Mouse (Mus musculus): ENCODE measurements around the gene Ambra1.

Gene Ambra1

GRCm38 (mm10) chr2:91729571-91729970 lies 363 bp upstream of the Ambra1 start:
- DNase-seq (ENCODE audit: extremely low read depth, insufficient read length, low spot score), result no peak

GRCm38 (mm10) chr2:91735221-91735620 lies 5.3 kb downstream of the Ambra1 start:
- no peak for DNase-seq (ENCODE audit: extremely low read depth, insufficient read length, low spot score)

- no peak for DNase-seq (ENCODE audit: extremely low read depth, insufficient read length, low spot score)
Observed at GRCm38 (mm10) chr2:91739586-91739985, 9.7 kb downstream of the Ambra1 start.

- no peak for DNase-seq (ENCODE audit: extremely low read depth, insufficient read length, low spot score)
Observed at GRCm38 (mm10) chr2:91744686-91745085, 14.8 kb downstream of the Ambra1 start.

GRCm38 (mm10) chr2:91749811-91750261 lies 19.9 kb downstream of the Ambra1 start:
- no peak for DNase-seq (ENCODE audit: extremely low read depth, insufficient read length, low spot score)

- DNase-seq (ENCODE audit: extremely low read depth, insufficient read length, low spot score), result no peak
Observed at GRCm38 (mm10) chr2:91771921-91772705, 42.2 kb downstream of the Ambra1 start.

GRCm38 (mm10) chr2:91773309-91773708 lies 43.4 kb downstream of the Ambra1 start:
- no peak for DNase-seq (ENCODE audit: extremely low read depth, insufficient read length, low spot score)

GRCm38 (mm10) chr2:91779166-91779565 lies 49.2 kb downstream of the Ambra1 start:
- no peak for DNase-seq (ENCODE audit: extremely low read depth, insufficient read length, low spot score)

GRCm38 (mm10) chr2:91791621-91792020 lies 61.7 kb downstream of the Ambra1 start:
- DNase-seq (ENCODE audit: extremely low read depth, insufficient read length, low spot score), result no peak

- DNase-seq (ENCODE audit: extremely low read depth, insufficient read length, low spot score), result no peak
Observed at GRCm38 (mm10) chr2:91792346-91792745, 62.4 kb downstream of the Ambra1 start.

GRCm38 (mm10) chr2:91794466-91794865 lies 64.5 kb downstream of the Ambra1 start:
- DNase-seq (ENCODE audit: extremely low read depth, insufficient read length, low spot score), result no peak

- DNase-seq (ENCODE audit: extremely low read depth, insufficient read length, low spot score), result no peak
Observed at GRCm38 (mm10) chr2:91795091-91795490, 65.2 kb downstream of the Ambra1 start.

- no peak for DNase-seq (ENCODE audit: extremely low read depth, insufficient read length, low spot score)
Observed at GRCm38 (mm10) chr2:91811433-91811832, 81.5 kb downstream of the Ambra1 start.

- no peak for DNase-seq (ENCODE audit: extremely low read depth, insufficient read length, low spot score)
Observed at GRCm38 (mm10) chr2:91816741-91817140, 86.8 kb downstream of the Ambra1 start.

- no peak for DNase-seq (ENCODE audit: extremely low read depth, insufficient read length, low spot score)
Observed at GRCm38 (mm10) chr2:91832227-91832626, 102.3 kb downstream of the Ambra1 start.

GRCm38 (mm10) chr2:91834272-91834671 lies 104.3 kb downstream of the Ambra1 start:
- no peak for DNase-seq (ENCODE audit: extremely low read depth, insufficient read length, low spot score)

GRCm38 (mm10) chr2:91835031-91835430 lies 105.1 kb downstream of the Ambra1 start:
- DNase-seq (ENCODE audit: extremely low read depth, insufficient read length, low spot score), result no peak

- no peak for DNase-seq (ENCODE audit: extremely low read depth, insufficient read length, low spot score)
Observed at GRCm38 (mm10) chr2:91835631-91836030, 105.7 kb downstream of the Ambra1 start.

GRCm38 (mm10) chr2:91844085-91844484 lies 114.2 kb downstream of the Ambra1 start:
- DNase-seq (ENCODE audit: extremely low read depth, insufficient read length, low spot score), result no peak

GRCm38 (mm10) chr2:91852446-91853191 lies 122.7 kb downstream of the Ambra1 start:
- no peak for DNase-seq (ENCODE audit: extremely low read depth, insufficient read length, low spot score)

- DNase-seq (ENCODE audit: extremely low read depth, insufficient read length, low spot score), result no peak
Observed at GRCm38 (mm10) chr2:91854575-91854974, 124.6 kb downstream of the Ambra1 start.

GRCm38 (mm10) chr2:91856958-91857357 lies 127.0 kb downstream of the Ambra1 start:
- no peak for DNase-seq (ENCODE audit: extremely low read depth, insufficient read length, low spot score)

Data from 3134 (cell line).